Mouse (Mus musculus) hindbrain, embryonic 11.5 days (tissue): Measurements from ENCODE around the gene March7. TPM values are rescaled to one million over a fixed set of nuclear protein-coding genes. Genes with fewer than 3 reads are reported as not detected.

Experiments
- ATAC-seq: fragments of 200-750 bp; cut with Nextera tagmentation; 2 replicates; pipeline ENCODE4 v1.8.0; 2017; ENCODE audit warnings: mild to moderate bottlenecking, moderate TSS enrichment, moderate library complexity; ENCODE audit not compliant: low FRiP score
- DNase-seq: peaks from one replicate; pipeline ENCODE4 v3.0.0-alpha.2; 2015; ENCODE audit warnings: low spot score
- H3K27ac ChIP-seq: fragments of 300-500 bp; sonication (generic); 2 replicates; pipeline ENCODE4 v1.5.1; 2014; ENCODE audit warnings: mild to moderate bottlenecking, low read depth, low read length
- H3K27me3 ChIP-seq: fragments of 300-500 bp; sonication (generic); 2 replicates; pipeline ENCODE4 v1.6.1; 2014; ENCODE audit warnings: mild to moderate bottlenecking, low read length, moderate library complexity, mixed read lengths; ENCODE audit not compliant: control insufficient read depth, insufficient read depth
- H3K36me3 ChIP-seq: fragments of 300-500 bp; sonication (generic); 2 replicates; pipeline ENCODE4 v1.6.1; 2014; ENCODE audit warnings: mild to moderate bottlenecking, low read length, moderate library complexity, mixed read lengths; ENCODE audit not compliant: control insufficient read depth, insufficient read depth
- H3K4me1 ChIP-seq: fragments of 300-500 bp; sonication (generic); replicated peaks from 2 replicates; pipeline ENCODE4 v1.6.1; 2014; ENCODE audit warnings: low read length, mixed read lengths; ENCODE audit not compliant: control insufficient read depth, insufficient read depth
- H3K4me2 ChIP-seq: fragments of 300-500 bp; sonication (generic); replicated peaks from 2 replicates; pipeline ENCODE4 v1.6.1; 2014; ENCODE audit warnings: mild to moderate bottlenecking, low read depth, low read length
- H3K4me3 ChIP-seq: fragments of 300-500 bp; sonication (generic); 2 replicates; pipeline ENCODE4 v1.5.1; 2014; ENCODE audit warnings: low read depth, low read length
- H3K9ac ChIP-seq: fragments of 300-500 bp; sonication (generic); 2 replicates; pipeline ENCODE4 v1.6.1; 2014; ENCODE audit warnings: low read depth, low read length
- H3K9me3 ChIP-seq: fragments of 300-500 bp; sonication (generic); 2 replicates; pipeline ENCODE4 v1.6.1; 2016; ENCODE audit warnings: low read length; ENCODE audit not compliant: control insufficient read depth
- WGBS: fragments of 180-500 bp; shearing (Covaris S2); extraction: QIAGEN DNeasy Blood & Tissue Kit; methylation state at CpG from one replicate; pipeline ENCODE4 v1.1.7; 2014; 5-methylcytosine and 5-hydroxymethylcytosine counted together
- polyA plus RNA-seq: library from polyadenylated mRNA; unstranded; fragments of >200 nt; fragmentation: Nextera tagmentation; extraction: Ambion mirVana; gene quantifications from 2 replicates; pipeline ENCODE4 v1.2.1, GENCODE M21; 2014

March7 gene
- polyA plus RNA-seq, 1 experiment from 2014 or later: 88.5 TPM

DNA sequence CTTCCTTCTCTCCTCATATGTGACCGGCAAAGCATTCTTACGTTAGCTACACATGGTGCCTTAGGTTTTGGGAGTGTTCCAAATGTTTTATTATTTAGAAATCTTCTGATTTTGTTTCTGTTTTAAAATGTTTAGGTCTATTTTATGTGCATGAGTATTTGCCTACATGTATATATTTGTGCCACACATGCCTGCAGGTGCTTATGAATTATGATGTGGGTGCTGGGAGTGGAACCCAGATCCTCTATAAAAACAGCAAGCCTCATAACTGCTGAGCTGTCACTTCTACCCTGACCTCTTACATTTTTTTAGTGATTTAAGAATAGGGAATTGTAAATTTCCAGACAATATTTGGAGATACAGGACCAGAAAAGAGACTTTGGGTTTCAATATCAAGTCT, 12.3 kb downstream of the March7 start:
- no peak overlapping the region for H3K9ac ChIP-seq
- DNase-seq: no peak
- no peaks in the 10 kb centered on the region for H3K27me3 ChIP-seq
- H3K27ac ChIP-seq: no peak overlapping the region
- no peak for ATAC-seq
- no peaks in the 10 kb centered on the region for H3K4me1 ChIP-seq
- WGBS: 99% methylated on average over 2 of the region's 2 CpGs
- H3K36me3 ChIP-seq: no peaks in the 10 kb centered on the region
- H3K4me3 ChIP-seq: no peak overlapping the region
- H3K9me3 ChIP-seq: no peaks in the 10 kb centered on the region
- no peak overlapping the region for H3K4me2 ChIP-seq

DNA sequence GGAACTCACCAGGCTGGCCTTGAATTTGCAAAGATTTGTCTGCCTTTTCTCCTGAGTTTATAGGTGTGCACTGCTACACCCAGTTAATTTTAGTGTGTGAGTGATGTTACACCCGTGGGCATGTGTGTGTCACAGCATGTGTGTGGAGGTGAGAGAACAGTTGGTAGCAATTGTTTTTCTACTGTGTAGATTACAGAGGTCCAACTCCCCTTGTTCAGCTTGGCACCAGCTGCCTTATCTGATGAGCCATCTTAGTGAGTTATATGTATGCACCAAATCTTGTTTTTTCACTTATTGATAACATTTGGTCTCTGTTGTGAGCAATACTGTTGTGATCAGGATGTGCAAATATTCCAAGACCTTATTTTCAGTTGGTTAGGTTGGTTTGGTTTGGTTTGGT, 13.8 kb downstream of the March7 start:
- no peaks in the 10 kb centered on the region for H3K36me3 ChIP-seq
- no peak for ATAC-seq
- no peaks in the 10 kb centered on the region for H3K27me3 ChIP-seq
- H3K4me1 ChIP-seq: no peaks in the 10 kb centered on the region
- H3K9me3 ChIP-seq: no peaks in the 10 kb centered on the region
- no peak overlapping the region for H3K4me3 ChIP-seq
- H3K27ac ChIP-seq: no peak overlapping the region
- H3K4me2 ChIP-seq: no peak overlapping the region
- 94% methylated on average over 1 of the region's 1 CpGs for WGBS
- H3K9ac ChIP-seq: no peak overlapping the region
- no peak for DNase-seq

DNA sequence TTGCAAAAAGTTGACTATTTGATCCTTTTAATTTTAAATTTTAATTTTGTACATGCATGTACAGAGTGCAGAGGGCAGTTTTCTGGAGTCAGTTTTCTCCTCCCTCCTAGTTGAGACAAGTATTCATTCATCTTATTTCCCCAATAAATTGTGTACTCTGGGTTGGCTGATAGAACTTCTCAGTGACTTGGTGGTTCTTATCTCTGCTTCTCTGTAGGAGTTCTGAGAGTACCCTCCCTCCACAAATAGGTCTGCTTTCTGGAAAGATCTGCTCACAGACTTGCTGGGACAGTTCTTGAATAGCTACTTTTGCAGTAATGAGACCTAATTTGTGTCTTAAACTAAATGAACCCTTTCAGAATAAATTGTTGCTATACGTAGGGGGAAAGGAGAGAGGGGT, 18.8 kb downstream of the March7 start:
- DNase-seq (no peak), ATAC-seq (no peak)
- no peak overlapping the region for H3K4me3 ChIP-seq
- no peaks in the 10 kb centered on the region for H3K27me3 ChIP-seq
- 100% methylated on average over 1 of the region's 1 CpGs for WGBS
- no peaks in the 10 kb centered on the region for H3K9me3 ChIP-seq
- H3K4me2 ChIP-seq: no peak overlapping the region
- no peak overlapping the region for H3K9ac ChIP-seq
- no peaks in the 10 kb centered on the region for H3K4me1 ChIP-seq
- H3K27ac ChIP-seq: no peak overlapping the region
- H3K36me3 ChIP-seq: no peaks in the 10 kb centered on the region

DNA sequence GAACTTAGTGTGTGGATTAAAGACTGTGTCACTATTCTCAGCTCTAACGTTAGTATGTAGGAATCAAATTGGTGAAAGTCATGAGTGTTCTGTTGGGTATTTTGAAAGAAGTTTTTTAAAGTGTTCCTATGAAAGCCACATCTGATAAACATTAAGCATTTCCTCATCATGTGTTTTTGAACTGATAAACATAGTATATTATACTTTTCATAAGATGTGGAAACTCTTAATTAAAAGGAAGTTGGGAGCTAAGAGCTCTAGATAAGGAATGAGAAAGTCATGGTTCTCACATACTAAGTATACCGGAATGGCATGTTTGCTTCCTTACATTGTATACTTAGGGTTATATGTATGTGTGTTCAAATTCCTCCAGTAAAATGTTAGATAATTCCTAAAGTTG, 20.7 kb downstream of the March7 start:
- WGBS: 96% methylated on average over 2 of the region's 2 CpGs
- H3K36me3 ChIP-seq: 0 out of 2 replicates have a peak, but pooled peaks cover 2% of the 10 kb centered on the region

DNA sequence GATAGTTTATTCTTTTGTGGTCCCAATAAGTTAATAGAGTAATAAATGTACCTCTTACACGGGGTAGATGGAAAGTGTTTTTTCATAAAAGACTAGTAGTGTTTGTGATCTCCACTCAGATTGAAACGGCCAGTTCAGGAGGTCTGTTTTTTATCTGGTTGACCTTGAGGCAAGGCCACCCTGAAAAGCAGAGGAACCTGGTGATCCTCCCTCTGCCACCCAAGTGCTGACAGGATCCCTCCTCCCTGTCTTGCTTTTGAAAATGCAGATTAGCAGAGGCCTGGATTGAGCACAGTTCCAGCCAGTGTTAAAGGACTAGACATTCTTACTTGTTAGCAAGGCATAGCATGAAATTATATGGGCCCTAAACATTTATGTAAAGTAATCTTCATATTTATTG, 23.5 kb downstream of the March7 start:
- H3K9ac ChIP-seq: no peak overlapping the region
- no peaks in the 10 kb centered on the region for H3K9me3 ChIP-seq
- no peaks in the 10 kb centered on the region for H3K4me1 ChIP-seq
- no peak for ATAC-seq
- no peak for DNase-seq
- H3K4me2 ChIP-seq: no peak overlapping the region
- H3K4me3 ChIP-seq: no peak overlapping the region
- no peak overlapping the region for H3K27ac ChIP-seq
- no peaks in the 10 kb centered on the region for H3K27me3 ChIP-seq
- H3K36me3 ChIP-seq: 0 out of 2 replicates have a peak, but pooled peaks cover 2% of the 10 kb centered on the region
- WGBS: 93% methylated on average over 2 of the region's 2 CpGs

More for the DNA sequence above, 20.7 kb downstream of the March7 start:
- H3K4me3 ChIP-seq: no peak overlapping the region
- ATAC-seq (no peak), DNase-seq (no peak)
- H3K9ac ChIP-seq: no peak overlapping the region
- no peak overlapping the region for H3K27ac ChIP-seq
- H3K27me3 ChIP-seq: no peaks in the 10 kb centered on the region
- H3K9me3 ChIP-seq: no peaks in the 10 kb centered on the region
- no peaks in the 10 kb centered on the region for H3K4me1 ChIP-seq
- H3K4me2 ChIP-seq: no peak overlapping the region

DNA sequence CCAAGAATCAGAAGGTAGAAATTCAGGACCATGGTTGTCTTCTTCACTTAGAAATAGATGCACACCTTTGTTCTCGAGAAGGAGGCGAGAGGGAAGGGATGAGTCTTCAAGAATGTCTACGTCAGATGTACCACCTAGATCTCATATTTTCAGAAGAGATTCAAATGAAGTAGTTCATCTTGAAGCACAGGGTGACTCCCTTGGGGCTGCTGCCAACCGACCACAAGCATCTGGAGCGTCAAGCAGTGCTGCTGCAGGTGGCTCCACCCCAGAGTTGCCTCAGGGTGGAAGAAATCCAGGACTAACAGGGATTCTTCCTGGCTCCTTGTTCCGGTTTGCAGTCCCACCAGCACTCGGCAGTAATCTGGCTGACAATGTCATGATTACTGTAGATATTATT, 24.8 kb downstream of the March7 start:
- H3K27me3 ChIP-seq: no peaks in the 10 kb centered on the region
- peaks cover 2% of the 10 kb centered on the region; the same call in 1 of the 2 replicates for H3K36me3 ChIP-seq
- no peak overlapping the region for H3K9ac ChIP-seq
- no peaks in the 10 kb centered on the region for H3K9me3 ChIP-seq
- H3K4me2 ChIP-seq: no peak overlapping the region
- ATAC-seq: no peak
- H3K4me1 ChIP-seq: no peaks in the 10 kb centered on the region
- no peak overlapping the region for H3K4me3 ChIP-seq
- WGBS: 89% methylated on average over 7 of the region's 7 CpGs
- DNase-seq: no peak
- H3K27ac ChIP-seq: no peak overlapping the region

DNA sequence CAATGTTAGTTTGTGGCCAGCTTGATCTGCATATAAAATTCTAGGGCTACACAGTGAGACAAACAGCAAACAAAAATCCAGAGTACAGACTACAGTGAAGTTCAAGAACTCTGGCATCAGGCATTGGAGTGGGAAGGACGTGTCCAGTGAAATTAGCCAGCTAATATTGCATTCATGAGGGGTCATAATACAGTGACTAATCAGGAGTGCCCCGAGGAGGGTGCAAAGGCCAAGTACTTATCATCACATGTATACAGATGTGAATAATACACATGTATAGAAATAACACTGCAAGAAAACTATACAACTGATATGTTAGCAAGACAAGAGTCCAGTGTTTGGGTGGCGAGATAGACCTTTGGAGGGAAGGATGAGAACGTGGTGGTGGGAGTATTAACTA, 43.1 kb downstream of the March7 start:
- no peak for ATAC-seq
- no peak overlapping the region for H3K9ac ChIP-seq

DNA sequence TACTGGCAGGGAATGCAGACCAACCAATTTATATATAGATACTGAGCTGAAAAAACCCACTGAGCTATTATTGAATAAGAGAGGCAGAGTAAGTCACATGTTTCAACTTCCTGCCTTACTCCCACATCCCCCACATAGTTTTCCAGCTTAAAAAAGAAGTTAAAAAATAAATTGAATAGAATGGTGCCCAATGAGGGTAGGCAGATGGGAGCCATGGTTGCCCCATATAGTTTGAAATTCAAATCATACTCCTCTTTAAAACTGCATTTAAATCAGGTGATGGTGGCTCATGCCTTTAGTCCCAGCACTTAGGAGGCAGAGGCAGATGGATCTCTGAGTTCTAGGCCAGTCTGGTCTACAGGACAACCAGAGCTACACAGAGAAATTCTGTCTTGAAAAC, 43.8 kb downstream of the March7 start:
- Histone ChIP-seq H3K27ac (no peak overlapping the region), H3K9ac (no peak overlapping the region), H3K36me3 (no peaks in the 10 kb centered on the region), H3K4me2 (no peak overlapping the region), H3K27me3 (no peaks in the 10 kb centered on the region), H3K4me1 (no peaks in the 10 kb centered on the region), H3K9me3 (no peaks in the 10 kb centered on the region), H3K4me3 (no peak overlapping the region)
- ATAC-seq (no peak), DNase-seq (no peak)

More for the DNA sequence above, 43.1 kb downstream of the March7 start:
- Histone ChIP-seq H3K4me1 (no peaks in the 10 kb centered on the region), H3K9me3 (no peaks in the 10 kb centered on the region), H3K36me3 (no peaks in the 10 kb centered on the region), H3K4me3 (no peak overlapping the region), H3K27ac (no peak overlapping the region), H3K4me2 (no peak overlapping the region), H3K27me3 (no peaks in the 10 kb centered on the region)
- DNase-seq: no peak
- 90% methylated on average over 4 of the region's 4 CpGs for WGBS

DNA sequence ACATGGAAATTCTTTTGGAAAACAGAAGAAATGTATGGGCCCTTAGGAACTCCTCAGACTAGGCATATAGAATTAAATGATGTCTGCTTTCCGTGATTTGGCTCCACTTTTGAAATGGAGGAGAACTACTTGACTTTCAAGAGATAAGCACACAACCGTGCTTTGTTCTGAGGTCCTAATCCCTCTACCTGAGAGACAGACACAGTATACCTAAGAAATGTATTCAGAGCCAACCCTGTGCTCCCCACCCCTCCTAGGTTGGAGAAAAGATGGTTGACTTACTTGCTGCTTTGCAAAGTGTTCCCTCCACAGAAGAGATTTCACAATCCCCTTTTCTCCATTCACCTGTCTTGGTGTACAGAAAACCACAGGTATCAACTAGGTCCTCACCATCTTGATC, 47.1 kb downstream of the March7 start:
- DNase-seq (no peak), ATAC-seq (no peak)
- Histone ChIP-seq H3K9me3 (no peaks in the 10 kb centered on the region), H3K27ac (no peak overlapping the region), H3K4me1 (no peaks in the 10 kb centered on the region), H3K4me3 (no peak overlapping the region), H3K9ac (no peak overlapping the region), H3K36me3 (no peaks in the 10 kb centered on the region), H3K27me3 (no peaks in the 10 kb centered on the region), H3K4me2 (no peak overlapping the region)
- 93% methylated on average over 2 of the region's 2 CpGs for WGBS
